Mouse (Mus musculus) heart, adult 2 months (tissue): ENCODE results near the gene Scgb3a1. TPM values are rescaled to one million over a fixed set of nuclear protein-coding genes. Genes with fewer than 3 reads are reported as not detected.

Experiments used
- DNase-seq, 2 experiments: peaks; one replicate each; pipeline ENCODE4 v3.0.0; 2021
- H3K27ac ChIP-seq: fragments of 200-600 bp; 2 replicates; pipeline ENCODE4 v1.8.1; 2022
- H3K27me3 ChIP-seq: fragments of 200-500 bp; 2 replicates; pipeline ENCODE4 v1.6.1; 2012; ENCODE audit warnings: mild to moderate bottlenecking, low read length, inconsistent platforms, mixed read lengths; ENCODE audit not compliant: control insufficient read depth, insufficient read depth
- H3K36me3 ChIP-seq: fragments of 200-500 bp; 2 replicates; pipeline ENCODE4 v1.6.1; 2012; ENCODE audit warnings: low read length, inconsistent platforms; ENCODE audit not compliant: control insufficient read depth, insufficient read depth
- H3K4me1 ChIP-seq: fragments of 200-500 bp; 2 replicates; pipeline ENCODE4 v1.6.1; 2011; ENCODE audit warnings: low read length; ENCODE audit not compliant: control insufficient read depth, insufficient read depth
- H3K4me3 ChIP-seq: fragments of 200-600 bp; 2 replicates; pipeline ENCODE4 v1.8.1; 2022
- H3K79me2 ChIP-seq: fragments of 200-500 bp; replicated peaks from 2 replicates; pipeline ENCODE4 v1.6.1; 2012; ENCODE audit warnings: mild to moderate bottlenecking, inconsistent platforms, low read length, moderate library complexity, mixed read lengths; ENCODE audit not compliant: control insufficient read depth, insufficient read depth
- H3K9ac ChIP-seq: fragments of 200-500 bp; 2 replicates; pipeline ENCODE4 v1.6.1; 2012; ENCODE audit warnings: low read depth, mild to moderate bottlenecking, control low read depth, inconsistent platforms, low read length, mixed read lengths
- CTCF ChIP-seq: fragments of 200-600 bp; IDR thresholded peaks from 2 replicates; pipeline ENCODE4 v1.8.1; 2022; ENCODE audit warnings: antibody characterized with exemption, mild to moderate bottlenecking, moderate library complexity
- EP300 ChIP-seq: fragments of 200-500 bp; IDR thresholded peaks from 2 replicates; pipeline ENCODE4 v1.6.1; 2011; ENCODE audit warnings: low read depth, low read length, control low read depth; ENCODE audit not compliant: insufficient read depth
- POLR2A ChIP-seq: fragments of 200-500 bp; IDR thresholded peaks from 2 replicates; pipeline ENCODE4 v1.6.1; 2011; ENCODE audit warnings: mild to moderate bottlenecking, low read depth, low read length, control low read depth; ENCODE audit not compliant: insufficient read depth
- WGBS: fragments of 180-500 bp; shearing (Covaris S2); methylation state at CpG from one replicate; pipeline ENCODE4 v1.1.7; 2018; 5-methylcytosine and 5-hydroxymethylcytosine counted together
- intact Hi-C: fragments of 180-260 bp; cut with DNase I; formaldehyde crosslinking; loops from one replicate; pipeline ENCODE4 v1.15.1; 2025
- polyA plus RNA-seq: library from polyadenylated mRNA; depleted of rRNA; stranded (reverse); fragments of >200 nt; gene quantifications from 2 replicates; pipeline ENCODE4 v1.2.3, GENCODE M21; 2012
- total RNA-seq, 2 experiments: library from RNA; stranded (reverse); gene quantifications; 2 replicates each; pipeline ENCODE4 v1.2.3; 2021

The Scgb3a1 gene
- total and polyA plus RNA-seq, 3 experiments, result 0.52 to 709 (median 0.86) TPM

DNA sequence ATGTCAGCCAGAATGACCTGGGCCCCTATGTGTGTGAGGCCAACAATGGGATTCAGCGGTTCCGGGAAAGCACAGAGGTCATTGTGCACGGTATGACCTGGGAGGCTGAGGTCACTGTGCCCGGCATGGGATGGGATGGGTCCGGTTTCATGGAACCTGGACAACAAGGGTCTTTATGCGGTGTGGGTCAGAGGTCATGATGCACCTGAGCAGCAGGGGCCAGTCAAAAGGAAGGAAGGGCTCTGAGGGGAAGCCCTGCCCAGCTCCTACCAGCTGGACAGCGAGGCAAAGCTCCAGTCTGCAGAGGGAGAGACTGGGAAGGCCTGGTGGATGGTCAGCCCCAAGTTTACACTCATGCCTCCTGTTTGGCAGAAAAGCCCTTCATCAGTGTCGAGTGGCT, 36.7 kb upstream of the Scgb3a1 start:
- 84% methylated on average over 8 of the region's 8 CpGs for WGBS
- Histone ChIP-seq H3K27ac (no peak overlapping the region), H3K27me3 (no peaks in the 10 kb centered on the region), H3K4me1 (peaks cover 6% of the 10 kb centered on the region; the same call in 1 of the 2 replicates), H3K9ac (no peak overlapping the region), H3K4me3 (no peak overlapping the region), H3K36me3 (no peaks in the 10 kb centered on the region), H3K79me2 (no peaks in the 10 kb centered on the region)
- DNase-seq, result no peak
- TF ChIP-seq POLR2A (no peak), CTCF (no peak), EP300 (no peak)
- intact Hi-C loops, result no loop called here

- intact Hi-C loops, result loop anchor here (5.0 kb wide), 1 partner anchor 34 kb away; no protein-coding TSS in a partner anchor
- peak in 1 of 2 experiments; percentile 42 for DNase-seq
- 30% methylated on average over 3 of the region's 3 CpGs for WGBS
Observed at GRCm38 (mm10) chr11:49631154-49631553, 32.3 kb upstream of the Scgb3a1 start.

GRCm38 (mm10) chr11:49632256-49632655, 31.2 kb upstream of the Scgb3a1 start:
- Histone ChIP-seq H3K27ac (peak overlapping the region; percentile 36; the same call in 1 of the 2 replicates), H3K36me3 (no peaks in the 10 kb centered on the region), H3K27me3 (no peaks in the 10 kb centered on the region), H3K9ac (no peak overlapping the region), H3K4me3 (no peak overlapping the region), H3K79me2 (no peaks in the 10 kb centered on the region), H3K4me1 (peaks cover 5% of the 10 kb centered on the region; the same call in 1 of the 2 replicates)
- no peak for DNase-seq
- WGBS, result 48% methylated on average over 2 of the region's 2 CpGs
- no peak for TF ChIP-seq POLR2A
- TF ChIP-seq EP300, result 0 out of 2 replicates have a peak, but pooled peaks have one; percentile 10
- intact Hi-C loops, result loop anchor here (5.0 kb wide), 1 partner anchor 35 kb away; no protein-coding TSS in a partner anchor

More at GRCm38 (mm10) chr11:49631154-49631553, 32.3 kb upstream of the Scgb3a1 start:
- TF ChIP-seq POLR2A (no peak), CTCF (peak; percentile 73)
- Histone ChIP-seq H3K36me3 (no peaks in the 10 kb centered on the region), H3K9ac (no peak overlapping the region), H3K4me1 (peaks cover 5% of the 10 kb centered on the region; the same call in 1 of the 2 replicates), H3K27me3 (no peaks in the 10 kb centered on the region), H3K4me3 (no peak overlapping the region), H3K79me2 (no peaks in the 10 kb centered on the region), H3K27ac (no peak overlapping the region)

DNA sequence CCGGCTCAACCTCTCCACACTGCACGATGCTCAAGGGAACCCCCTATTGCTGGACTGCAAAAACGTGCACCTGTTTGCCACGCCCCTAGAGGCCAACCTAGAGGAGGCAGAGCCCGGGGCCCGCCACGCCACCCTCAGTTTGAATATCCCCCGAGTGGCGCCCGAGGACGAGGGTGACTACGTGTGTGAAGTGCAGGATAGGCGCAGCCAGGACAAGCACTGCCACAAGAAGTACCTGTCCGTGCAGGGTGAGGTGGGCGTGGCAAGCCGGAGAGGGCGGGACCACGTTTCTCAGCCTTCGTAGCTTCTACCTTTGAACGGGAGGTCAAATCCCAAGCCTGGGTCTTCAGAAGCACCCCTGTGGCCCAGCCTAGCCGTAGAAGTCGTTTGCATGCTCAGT, 29.3 kb upstream of the Scgb3a1 start:
- no peaks in the 10 kb centered on the region for H3K79me2 ChIP-seq
- H3K27ac ChIP-seq, result no peak overlapping the region
- H3K9ac ChIP-seq, result no peak overlapping the region
- peaks cover 5% of the 10 kb centered on the region; the same call in 1 of the 2 replicates for H3K4me1 ChIP-seq
- H3K36me3 ChIP-seq, result no peaks in the 10 kb centered on the region
- intact Hi-C loops, result loop anchor here (5.0 kb wide), 1 partner anchor 37 kb away; no protein-coding TSS in a partner anchor
- H3K27me3 ChIP-seq, result no peaks in the 10 kb centered on the region
- TF ChIP-seq EP300, result no peak
- no peak for TF ChIP-seq CTCF
- TF ChIP-seq POLR2A, result no peak
- 44% methylated on average over 22 of the region's 22 CpGs for WGBS
- H3K4me3 ChIP-seq, result no peak overlapping the region
- DNase-seq, result no peak

GRCm38 (mm10) chr11:49635671-49636070, 27.7 kb upstream of the Scgb3a1 start:
- Histone ChIP-seq H3K27me3 (no peaks in the 10 kb centered on the region), H3K9ac (no peak overlapping the region), H3K4me1 (peaks cover 5% of the 10 kb centered on the region; the same call in 1 of the 2 replicates), H3K27ac (no peak overlapping the region), H3K4me3 (no peak overlapping the region), H3K36me3 (no peaks in the 10 kb centered on the region), H3K79me2 (no peaks in the 10 kb centered on the region)
- WGBS, result 61% methylated on average over 6 of the region's 6 CpGs
- DNase-seq, result no peak
- TF ChIP-seq POLR2A (no peak), EP300 (no peak), CTCF (no peak)
- intact Hi-C loops, result no loop called here

- Histone ChIP-seq H3K9ac (no peak overlapping the region), H3K36me3 (no peaks in the 10 kb centered on the region), H3K27ac (no peak overlapping the region), H3K27me3 (no peaks in the 10 kb centered on the region), H3K4me1 (peaks cover 5% of the 10 kb centered on the region; the same call in 1 of the 2 replicates), H3K79me2 (no peaks in the 10 kb centered on the region), H3K4me3 (no peak overlapping the region)
- 24% methylated on average over 11 of the region's 11 CpGs for WGBS
- TF ChIP-seq POLR2A, result no peak
- peak; percentile 63 for TF ChIP-seq CTCF
- intact Hi-C loops, result no loop called here
- DNase-seq, result no peak
Observed at GRCm38 (mm10) chr11:49636449-49636848, 27.0 kb upstream of the Scgb3a1 start.
